Mouse (Mus musculus) frontal cortex, postnatal 25 days (tissue): ENCODE results near the gene Slc37a4.
"Not testable (repeated sequence)": the region's sequence is repeated elsewhere in the genome, so short reads cannot be mapped to it uniquely, and the experiment has no call there.

ENCODE experiments used
- DNase-seq, 2 experiments: peaks; one replicate each; pipeline ENCODE4 v3.0.0; 2022; ENCODE audit warnings: low spot score in 2 of 2

Slc37a4 gene

DNA sequence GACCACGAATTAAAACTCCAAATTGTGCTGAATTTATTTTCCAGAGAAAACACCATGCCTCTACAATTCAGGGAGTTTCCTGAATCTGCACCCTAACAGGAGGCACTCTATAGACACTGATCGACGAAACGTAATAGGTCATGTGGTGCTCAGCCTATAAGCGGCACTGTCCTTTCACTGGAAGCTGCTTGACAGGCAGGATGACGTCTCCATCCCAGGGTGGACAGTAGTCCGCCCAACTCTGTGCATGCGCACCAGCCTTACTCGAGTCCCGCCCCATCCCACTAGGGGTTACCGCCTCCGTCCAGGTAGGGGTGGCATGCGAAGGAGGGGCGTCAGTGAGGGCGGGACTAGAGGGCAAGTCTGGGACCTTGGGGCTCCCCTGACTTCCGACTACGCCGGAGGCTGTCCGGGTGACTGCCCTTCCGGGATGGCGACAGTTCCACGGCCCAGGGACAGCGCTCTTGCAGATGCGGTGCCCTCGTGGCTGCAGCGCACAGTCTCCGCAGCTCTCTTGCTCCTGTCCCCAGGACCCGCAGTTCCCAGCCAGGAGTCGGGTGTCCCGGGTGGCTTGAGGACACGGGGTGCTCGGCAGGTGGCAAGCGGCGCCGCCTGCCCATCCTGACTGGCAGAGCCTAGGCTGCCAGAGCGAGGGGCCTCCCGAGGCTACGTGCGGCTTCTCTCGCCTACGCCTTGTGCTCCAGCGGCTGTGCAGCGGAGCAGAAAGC lies at the start of gene Slc37a4:
Gene Slc37a4, plus strand, starts transcription at position 169 of the 728 bp plus-strand sequence.
- peak; percentile 72 to 84 for DNase-seq

DNA sequence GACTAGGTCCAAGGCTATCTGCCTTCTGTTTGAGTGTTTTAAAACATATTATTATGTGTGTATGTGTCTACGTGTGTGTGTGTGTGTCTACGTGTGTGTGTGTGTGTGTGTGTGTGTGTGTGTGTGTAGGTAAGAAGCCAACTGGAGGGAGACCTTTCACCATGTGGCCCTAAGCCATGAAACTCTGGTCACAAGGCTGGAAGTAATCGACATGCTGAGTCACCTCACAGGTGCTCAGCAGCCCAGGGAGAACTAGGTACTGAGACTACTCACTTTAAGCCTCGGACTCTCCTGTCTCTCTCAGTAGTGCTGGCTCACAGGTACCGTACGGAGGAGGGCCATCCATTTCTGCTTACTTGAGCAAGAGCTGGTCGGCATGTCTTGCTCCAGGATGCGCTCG lies 49.5 kb upstream of the Slc37a4 start:
- DNase-seq: no peak

DNA sequence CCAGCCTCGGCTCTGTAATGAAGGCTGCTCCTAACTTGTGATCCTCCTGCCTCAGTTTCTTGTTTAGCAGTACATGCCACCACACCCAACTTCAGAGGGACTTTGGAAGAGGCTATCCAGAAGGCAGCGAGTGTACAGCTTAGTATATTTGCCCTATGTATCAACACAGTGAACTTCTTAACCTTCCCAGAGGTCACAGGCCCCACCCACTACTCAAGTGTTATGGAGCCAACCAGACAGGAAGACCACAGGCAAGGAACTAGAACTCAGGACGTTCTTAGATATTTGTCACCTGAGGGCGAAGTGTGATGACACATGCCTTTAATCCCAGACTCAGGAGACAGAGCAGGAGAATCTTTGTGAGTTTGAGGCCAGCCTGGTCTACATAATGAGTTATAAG lies 49.0 kb upstream of the Slc37a4 start:
- no peak for DNase-seq

DNA sequence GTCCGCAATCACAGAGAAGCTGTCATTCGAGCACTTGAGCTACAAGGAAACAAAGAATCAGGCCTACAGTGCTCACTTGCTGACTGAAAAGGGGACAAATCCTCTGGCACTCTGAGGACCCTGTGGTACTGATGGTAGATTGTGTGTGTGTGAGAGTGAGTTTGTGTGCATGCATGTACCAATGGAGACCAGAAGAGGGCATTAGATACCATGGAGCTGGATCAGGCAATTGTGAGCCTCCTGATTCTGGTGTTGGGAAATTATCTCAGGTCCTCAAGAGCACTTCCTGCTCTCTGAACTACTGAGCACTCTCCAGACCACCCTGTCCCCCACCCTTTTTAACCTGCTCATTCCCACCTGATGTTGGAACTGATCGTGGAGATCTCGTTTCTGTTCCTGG lies 48.1 kb upstream of the Slc37a4 start:
- no peak for DNase-seq

DNA sequence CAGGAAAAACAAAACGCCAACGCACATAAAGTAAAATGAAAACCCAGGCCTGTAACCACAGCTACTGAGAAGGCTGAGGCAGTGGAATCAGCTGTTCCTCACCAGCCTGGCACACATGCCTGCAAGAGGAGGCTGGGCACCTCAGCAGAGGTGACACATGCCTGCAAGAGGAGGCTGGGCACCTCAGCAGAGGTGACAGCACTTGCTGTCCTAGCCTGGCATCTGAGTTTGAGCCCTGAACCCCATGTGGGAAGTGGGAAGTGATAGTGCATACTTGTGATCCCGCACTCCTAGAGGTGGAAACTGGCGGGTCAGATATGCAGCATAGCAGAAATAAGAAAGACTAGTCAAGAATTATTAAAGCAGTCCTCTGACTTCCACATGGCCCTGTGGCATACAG lies 45.3 kb upstream of the Slc37a4 start:
- no peak for DNase-seq

DNA sequence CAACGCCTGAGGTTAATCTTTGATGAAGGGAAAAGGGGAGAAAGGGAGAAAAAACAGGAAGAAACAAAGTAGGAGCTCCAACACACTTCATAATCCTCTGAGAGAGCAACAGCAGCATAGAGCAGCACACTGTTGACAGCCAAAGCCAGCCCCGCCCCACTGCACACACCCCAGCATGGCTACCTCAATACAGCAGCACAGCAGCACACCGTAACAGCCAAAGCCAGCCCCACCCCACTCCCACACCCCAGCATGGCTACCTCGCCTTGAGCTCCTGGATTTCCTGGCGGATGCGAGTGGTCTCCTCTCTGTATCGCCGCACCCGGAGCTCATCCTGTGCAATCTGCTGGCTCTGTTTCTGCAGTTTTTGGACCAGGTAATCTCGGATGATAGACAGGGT lies 44.3 kb upstream of the Slc37a4 start:
- DNase-seq: no peak

DNA sequence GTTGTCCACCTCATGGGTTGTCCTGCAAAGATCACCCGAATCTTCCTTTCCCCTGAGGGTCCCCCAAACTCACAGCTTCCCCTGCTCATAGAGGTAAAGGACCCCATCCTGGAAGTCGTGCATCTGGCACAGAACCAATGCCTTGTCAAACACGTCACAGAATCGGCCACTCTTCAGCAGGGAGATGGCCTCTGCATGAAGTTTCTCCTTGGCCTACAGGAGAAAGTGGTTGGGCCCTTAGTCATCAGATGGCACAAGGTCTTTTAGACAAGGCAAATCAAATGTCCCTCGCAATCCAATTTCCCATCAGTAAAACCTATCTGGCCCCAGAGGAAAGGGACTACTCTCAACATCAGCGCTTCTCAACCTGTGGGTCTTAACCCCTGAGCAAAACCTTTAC lies 43.5 kb upstream of the Slc37a4 start:
- no peak for DNase-seq

DNA sequence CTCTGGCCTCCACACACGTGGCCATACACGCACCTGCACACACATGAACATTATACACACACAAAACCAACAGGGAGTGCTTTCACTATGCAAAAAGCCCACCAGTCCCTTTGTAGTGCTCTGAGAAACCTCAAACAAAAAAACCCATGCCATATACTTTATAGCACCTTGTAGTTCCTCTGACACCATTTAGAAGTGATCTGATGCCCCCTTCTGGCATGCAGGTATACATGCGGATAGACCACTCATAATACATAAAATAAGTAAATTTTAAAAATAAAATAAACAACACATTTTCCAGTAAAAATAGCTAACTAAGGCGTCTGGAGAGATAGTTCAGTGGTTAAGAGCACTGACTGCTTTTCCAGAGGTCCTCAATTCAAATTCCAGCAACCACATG lies 39.4 kb upstream of the Slc37a4 start:
- DNase-seq: no peak

DNA sequence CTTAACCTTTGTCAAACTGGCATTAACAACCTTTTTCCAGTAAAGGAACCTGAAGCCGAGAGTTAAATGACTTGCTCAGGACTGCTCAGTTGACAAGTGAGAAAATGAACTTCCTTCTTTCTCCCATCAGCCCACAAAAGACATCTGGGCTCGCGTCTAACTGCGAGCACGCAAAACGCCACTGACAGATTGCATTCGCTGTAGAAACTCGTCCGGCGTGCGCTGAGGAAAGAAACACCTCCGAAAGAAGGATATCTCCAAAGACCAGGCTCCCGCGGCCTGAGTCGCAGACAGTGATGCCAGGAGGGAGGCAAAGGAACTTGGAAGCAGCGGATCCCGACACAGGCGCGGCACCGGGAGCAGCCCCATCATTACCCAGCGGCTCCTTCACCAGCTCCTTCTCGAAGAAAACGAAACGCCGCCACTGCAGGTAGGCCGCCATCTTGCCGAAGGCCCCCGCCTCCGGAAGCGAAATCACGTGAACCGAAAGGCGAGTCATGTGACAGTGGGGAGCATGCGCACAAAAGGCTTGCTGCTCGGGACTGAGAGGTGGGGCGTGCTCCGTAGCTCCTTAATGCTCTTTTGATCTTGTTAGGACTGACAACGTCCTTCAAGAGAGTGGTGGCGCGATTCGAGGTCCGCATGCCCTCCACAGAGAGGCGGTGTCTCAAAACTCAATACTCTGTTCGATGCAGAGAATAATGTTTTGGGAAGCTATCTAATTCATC lies 35.3 kb upstream of the Slc37a4 start, which contains the start of gene Vps11:
Gene Vps11, minus strand, starts transcription at position 481 of the 728 bp plus-strand sequence.
- peak; percentile 88 to 90 for DNase-seq

DNA sequence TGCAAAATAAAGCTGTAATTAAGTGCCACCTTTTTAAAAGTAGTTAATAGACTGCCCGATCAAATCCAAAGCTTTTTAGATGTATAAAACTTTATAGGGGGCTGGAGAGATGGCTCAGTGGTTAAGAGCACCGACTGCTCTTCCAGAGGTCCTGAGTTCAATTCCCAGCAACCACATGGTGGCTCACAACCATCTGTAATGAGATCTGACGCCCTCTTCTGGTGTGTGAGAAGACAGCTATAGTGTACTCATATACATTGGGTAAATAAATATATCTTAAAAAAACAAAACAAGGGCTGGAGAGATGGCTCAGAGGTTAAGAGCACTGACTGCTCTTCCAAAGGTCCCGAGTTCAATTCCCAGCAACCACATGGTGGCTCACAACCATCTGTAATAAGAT lies 34.7 kb upstream of the Slc37a4 start:
- not testable (repeated sequence) for DNase-seq

DNA sequence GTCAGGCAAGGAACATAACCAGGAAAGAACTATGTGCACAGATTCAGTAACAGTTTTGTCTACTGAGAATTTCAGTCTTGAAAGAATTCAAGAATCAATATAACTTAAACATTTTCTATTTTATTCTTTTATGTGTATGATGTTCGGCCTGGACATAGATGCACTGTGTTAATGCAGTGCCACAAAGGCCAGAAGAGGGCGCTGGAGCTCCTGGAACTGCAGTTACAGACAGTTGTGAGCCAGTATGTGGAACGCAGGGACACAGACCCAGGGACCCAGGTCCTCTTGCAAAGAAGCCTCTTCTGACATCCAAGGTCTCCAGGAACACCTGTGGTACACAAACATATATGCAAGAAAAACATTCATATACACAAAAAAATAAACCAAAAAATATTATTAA lies 32.2 kb upstream of the Slc37a4 start:
- DNase-seq: no peak

DNA sequence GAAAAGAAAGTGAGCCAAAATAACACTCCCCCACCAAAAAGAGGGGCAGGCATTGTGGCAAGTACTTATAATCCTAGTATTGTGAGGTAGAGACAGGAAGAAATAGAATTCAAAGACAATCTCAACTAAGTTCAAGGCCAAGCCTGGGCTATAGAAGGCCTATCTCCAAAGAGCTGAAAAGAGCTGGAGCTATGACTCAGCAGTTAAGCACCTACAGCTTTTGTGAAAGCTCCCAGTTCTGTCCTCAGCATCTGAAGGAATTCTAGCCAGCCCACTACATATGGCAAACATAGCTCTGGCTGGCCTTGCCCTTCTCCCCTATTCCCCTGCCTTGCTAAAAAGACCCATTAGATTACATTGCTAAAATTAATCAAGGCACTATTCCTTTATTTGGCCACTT lies 23.3 kb upstream of the Slc37a4 start:
- no peak for DNase-seq

DNA sequence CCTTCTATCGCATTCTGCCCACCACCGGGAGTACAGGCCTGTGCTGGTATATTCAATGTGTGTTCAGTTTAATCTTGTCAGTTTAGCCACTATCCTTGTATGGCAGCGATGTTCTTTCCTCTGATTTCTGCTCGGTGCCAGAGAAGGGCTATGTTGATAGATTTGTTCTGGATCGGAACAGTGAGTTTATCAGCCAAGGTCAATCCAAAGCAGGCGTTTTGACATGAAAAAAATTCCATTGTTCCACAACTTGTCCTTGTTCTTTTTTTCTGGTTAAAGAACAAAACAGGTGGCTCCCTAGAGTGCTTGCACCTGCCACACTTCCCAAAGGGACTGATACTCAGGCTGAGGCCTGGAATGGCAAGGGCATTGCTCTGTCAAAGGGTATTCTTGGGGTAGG lies 20.5 kb upstream of the Slc37a4 start:
- DNase-seq: no peak

DNA sequence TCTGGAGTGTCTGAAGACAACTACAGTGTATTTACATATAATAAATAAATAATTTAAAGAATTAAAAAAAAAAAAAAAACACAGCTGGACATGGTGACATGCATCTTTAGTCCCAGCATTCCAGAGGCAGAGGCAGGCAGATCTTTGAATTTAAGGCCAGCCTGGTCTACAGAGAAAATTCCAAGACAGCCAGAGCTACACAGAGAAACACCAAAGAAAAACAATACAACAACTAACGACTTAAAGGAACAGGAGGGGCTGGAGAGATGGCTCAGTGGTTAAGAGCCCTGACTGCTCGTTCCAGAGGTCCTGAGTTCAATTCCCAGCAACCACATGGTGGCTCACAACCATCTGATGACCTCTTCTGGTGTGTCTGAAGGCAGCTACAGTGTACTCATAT lies 19.3 kb upstream of the Slc37a4 start:
- not testable (repeated sequence) for DNase-seq

DNA sequence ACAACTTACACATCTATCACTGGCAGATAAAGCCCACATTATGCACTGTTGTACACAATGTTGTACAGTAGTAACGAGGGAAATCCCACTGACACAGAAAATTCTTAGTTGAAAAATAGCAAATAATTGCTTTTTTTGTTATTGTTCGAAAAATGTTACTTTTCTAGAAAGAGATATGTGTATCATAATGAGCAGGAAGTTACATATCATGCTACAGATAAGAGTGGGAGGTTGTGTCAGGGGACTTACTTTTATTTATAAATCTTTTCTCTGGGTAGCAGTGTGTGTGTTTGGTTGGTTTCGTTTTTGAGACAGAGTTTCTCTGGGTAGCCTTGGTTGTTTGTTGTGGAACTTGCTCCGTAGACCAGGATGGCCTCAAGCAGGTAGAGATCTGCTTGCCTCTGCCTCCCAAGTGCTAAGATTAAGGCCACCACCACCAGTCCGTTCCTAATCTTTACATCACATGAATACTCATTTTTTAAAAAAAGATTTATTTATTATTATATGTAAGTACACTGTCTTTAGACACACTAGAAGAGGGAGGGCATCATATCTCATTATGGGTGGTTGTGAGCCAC lies 18.4 kb upstream of the Slc37a4 start:
- DNase-seq: no peak

DNA sequence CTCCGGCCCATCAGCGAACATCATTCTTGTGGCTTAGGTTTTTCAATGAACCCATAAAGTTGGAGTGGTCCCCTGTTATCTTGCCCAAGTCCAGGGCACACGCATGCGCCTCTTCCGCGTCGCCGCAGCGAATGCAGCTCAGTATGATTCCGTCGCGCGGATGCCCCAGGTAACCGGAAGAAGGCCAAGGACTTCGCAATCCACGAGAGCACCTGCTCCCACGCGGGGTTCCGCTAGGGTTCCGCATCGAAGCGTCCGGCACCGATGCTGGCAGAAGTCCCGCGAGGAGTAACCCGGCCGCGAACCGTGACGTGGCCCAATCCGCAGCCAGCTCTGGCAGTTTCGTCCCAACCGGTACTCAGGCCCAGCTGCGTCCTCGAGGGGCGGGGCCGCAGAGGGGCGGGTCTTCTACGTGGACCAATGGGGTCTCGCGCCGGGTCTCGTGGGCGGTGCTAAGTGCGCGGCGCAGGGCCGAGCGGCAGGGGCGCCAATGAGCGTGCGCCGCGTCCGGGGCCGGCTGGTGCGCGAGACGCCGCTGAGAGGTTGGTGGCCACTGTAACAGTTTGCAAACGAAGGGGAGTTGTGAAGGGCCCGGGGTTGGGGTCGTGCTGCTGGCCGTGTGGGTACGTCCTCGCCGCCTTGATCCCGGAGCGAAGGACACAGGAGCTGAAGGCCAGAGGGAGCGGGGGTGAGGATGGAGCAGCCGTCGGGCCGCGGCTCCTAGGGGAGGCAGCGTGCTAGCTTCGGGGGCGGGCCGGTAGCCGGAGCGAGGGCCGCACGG lies 17.4 kb upstream of the Slc37a4 start, which contains the start of gene Hyou1:
Gene Hyou1, plus strand, starts transcription at position 437 of the 781 bp plus-strand sequence.
- peak; percentile 97 to 99 for DNase-seq

DNA sequence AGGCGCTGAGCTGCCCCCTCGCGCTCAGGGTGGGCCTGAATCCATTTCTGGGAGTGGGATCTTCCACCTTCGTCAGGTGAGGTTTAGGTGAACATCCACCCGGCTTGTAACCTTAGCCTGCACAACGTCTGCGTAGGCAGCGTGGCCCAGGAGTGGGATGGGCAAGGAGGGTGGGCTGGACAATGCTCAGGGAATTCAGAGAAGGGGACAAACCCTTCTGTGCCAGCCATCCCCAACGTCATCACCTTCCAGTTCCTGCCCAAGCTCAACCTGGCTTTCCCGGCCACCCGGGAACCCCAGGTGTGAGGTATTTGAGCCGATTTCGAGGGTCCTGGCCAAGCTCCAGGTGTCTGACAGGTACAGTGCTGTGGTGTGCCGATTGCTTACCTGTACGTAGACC lies 16.8 kb upstream of the Slc37a4 start:
- no peak for DNase-seq

DNA sequence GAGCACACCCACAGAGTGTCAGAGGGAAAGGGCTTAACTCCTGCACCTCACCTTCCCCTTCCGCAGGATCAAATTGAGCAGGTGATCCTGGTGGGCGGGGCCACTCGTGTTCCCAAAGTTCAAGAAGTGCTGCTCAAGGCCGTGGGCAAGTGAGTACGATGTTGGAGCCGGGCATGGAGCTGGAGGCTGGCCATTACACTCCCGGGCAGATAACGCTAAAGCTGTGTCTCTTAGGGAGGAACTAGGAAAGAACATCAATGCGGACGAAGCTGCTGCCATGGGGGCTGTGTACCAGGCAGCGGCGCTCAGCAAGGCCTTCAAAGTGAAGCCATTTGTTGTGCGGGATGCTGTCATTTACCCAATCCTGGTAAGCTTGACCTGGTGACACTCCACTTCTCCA lies 12.1 kb upstream of the Slc37a4 start:
- no peak for DNase-seq

DNA sequence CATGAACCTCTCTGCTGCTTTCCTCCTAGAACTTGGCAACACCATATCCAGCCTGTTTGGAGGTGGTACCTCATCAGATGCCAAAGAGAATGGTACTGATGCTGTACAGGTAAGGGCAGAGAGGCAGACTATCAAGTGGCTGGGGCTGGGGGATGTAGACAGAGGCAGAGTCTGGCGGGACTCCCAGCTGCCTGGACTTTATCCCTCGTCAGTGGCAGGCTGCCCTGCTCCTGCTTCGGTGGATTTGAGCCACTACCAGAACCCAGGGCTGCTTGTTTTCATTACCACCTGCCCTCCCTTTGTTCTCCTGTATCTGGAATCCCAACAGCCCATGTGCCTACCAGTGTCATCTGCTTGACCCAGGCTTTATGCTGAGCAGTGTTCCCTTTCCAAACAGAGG lies 9.4 kb upstream of the Slc37a4 start:
- no peak for DNase-seq

DNA sequence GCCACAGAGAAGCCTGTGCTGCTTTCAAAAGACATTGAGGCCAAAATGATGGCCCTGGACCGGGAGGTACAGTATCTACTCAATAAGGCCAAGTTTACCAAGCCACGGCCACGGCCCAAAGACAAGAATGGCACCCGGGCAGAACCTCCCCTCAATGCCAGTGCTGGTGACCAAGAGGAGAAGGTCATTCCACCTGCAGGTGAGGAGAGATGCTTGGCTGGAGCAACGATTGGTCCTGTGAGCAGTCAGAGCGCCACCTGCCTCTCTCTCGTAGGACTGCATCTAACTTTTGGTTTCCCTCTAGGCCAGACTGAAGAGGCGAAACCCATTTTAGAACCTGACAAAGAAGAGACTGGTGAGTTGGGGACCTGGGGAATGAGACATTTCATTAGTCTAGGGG lies 7.4 kb upstream of the Slc37a4 start:
- DNase-seq: no peak

DNA sequence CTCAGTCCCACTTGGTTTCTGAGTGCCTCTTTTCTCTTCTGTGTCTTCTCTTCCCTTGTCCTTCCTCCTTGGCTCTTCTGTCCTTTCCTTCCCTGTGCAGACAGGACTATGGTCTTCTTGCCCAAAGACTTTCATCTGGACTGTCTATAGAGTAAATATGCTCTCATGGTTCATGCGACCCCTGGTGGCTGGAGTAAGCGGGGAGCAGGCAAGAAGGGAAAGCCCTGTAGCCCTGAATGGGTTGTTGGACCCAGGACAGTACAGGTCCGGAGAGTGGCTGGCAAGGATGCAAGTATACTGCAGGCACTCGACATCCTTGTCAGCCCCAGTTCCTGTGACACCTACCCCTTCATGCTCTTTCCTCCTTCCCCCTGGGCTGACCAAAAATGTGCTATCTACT lies 5.2 kb upstream of the Slc37a4 start:
- peak; percentile 47 to 55 for DNase-seq

DNA sequence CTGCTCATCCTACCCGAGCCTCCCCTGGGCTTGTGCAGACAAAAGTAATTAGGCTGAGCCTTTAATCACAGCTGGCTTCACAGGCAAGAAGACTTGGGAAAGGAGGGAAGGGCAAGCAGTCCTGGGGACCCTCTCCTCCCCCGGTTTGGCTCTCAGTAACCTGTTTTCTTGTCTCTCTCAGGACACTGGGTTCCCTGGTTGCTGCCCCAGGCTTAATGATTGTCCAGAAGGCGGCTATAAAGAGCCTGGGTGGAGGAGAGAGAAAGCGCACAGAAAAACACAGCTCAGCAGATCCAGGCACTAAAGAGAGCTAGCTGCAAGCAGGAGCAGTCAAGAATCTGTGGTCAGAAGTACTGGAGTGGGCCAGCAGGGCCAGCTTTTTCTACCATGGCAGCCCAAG lies 1.4 kb downstream of the Slc37a4 start:
- no peak for DNase-seq
